Mouse (Mus musculus) thymus, postnatal 25 days (tissue): ENCODE results near the gene Syde1.
"Not testable (repeated sequence)": the region's sequence is repeated elsewhere in the genome, so short reads cannot be mapped to it uniquely, and the experiment has no call there.

ENCODE experiments used
- DNase-seq: peaks from one replicate; pipeline ENCODE4 v3.0.0; 2022

Gene Syde1

GRCm38 (mm10) chr10:78591406-78592328 lies at the start of gene Syde1:
Syde1 (minus strand) TSS chr10:78591964.
- peak; percentile 90 for DNase-seq

GRCm38 (mm10) chr10:78632311-78632710 lies 40.5 kb upstream of the Syde1 start:
- DNase-seq, result peak; percentile 19

- DNase-seq, result no peak
Observed at GRCm38 (mm10) chr10:78630194-78630593, 38.4 kb upstream of the Syde1 start.

- DNase-seq, result not testable (repeated sequence)
Observed at GRCm38 (mm10) chr10:78623143-78623542, 31.4 kb upstream of the Syde1 start.

- DNase-seq, result no peak
Observed at GRCm38 (mm10) chr10:78617974-78618373, 26.2 kb upstream of the Syde1 start, which contains the start of gene Olfr1357. Olfr1357 (minus strand) TSS chr10:78618074.

GRCm38 (mm10) chr10:78607602-78608001 lies 15.8 kb upstream of the Syde1 start:
- no peak for DNase-seq

GRCm38 (mm10) chr10:78605080-78605479 lies 13.3 kb upstream of the Syde1 start:
- peak; percentile 73 for DNase-seq

- DNase-seq, result no peak
Observed at GRCm38 (mm10) chr10:78599865-78600264, 8.1 kb upstream of the Syde1 start.

GRCm38 (mm10) chr10:78594566-78594965 lies 2.8 kb upstream of the Syde1 start:
- no peak for DNase-seq

- DNase-seq, result peak; percentile 39
Observed at GRCm38 (mm10) chr10:78594157-78594556, 2.4 kb upstream of the Syde1 start.

- DNase-seq, result no peak
Observed at GRCm38 (mm10) chr10:78593736-78594135, 2.0 kb upstream of the Syde1 start.

GRCm38 (mm10) chr10:78592856-78593379 lies 1.2 kb upstream of the Syde1 start:
- DNase-seq, result peak; percentile 42

- peak; percentile 72 for DNase-seq
Observed at GRCm38 (mm10) chr10:78590744-78591143, 1.0 kb downstream of the Syde1 start.

GRCm38 (mm10) chr10:78589901-78590300 lies 1.9 kb downstream of the Syde1 start:
- DNase-seq, result no peak

GRCm38 (mm10) chr10:78589291-78589690 lies 2.5 kb downstream of the Syde1 start:
- no peak for DNase-seq

GRCm38 (mm10) chr10:78586026-78586425 lies 5.7 kb downstream of the Syde1 start:
- DNase-seq, result no peak

GRCm38 (mm10) chr10:78585606-78586005 lies 6.2 kb downstream of the Syde1 start:
- no peak for DNase-seq

- DNase-seq, result no peak
Observed at GRCm38 (mm10) chr10:78584996-78585395, 6.8 kb downstream of the Syde1 start.

GRCm38 (mm10) chr10:78583939-78584338 lies 7.8 kb downstream of the Syde1 start:
- no peak for DNase-seq

GRCm38 (mm10) chr10:78583347-78583746 lies 8.4 kb downstream of the Syde1 start:
- DNase-seq, result no peak

- DNase-seq, result no peak
Observed at GRCm38 (mm10) chr10:78581121-78581520, 10.6 kb downstream of the Syde1 start.

- peak; percentile 56 for DNase-seq
Observed at GRCm38 (mm10) chr10:78578204-78578603, 13.6 kb downstream of the Syde1 start.

GRCm38 (mm10) chr10:78576435-78577184 lies 15.2 kb downstream of the Syde1 start:
- DNase-seq, result peak; percentile 51
